Mouse (Mus musculus): ENCODE data around the gene Rnf115.

- no peak for TF ChIP-seq CTCF (IDR thresholded peaks at IDR 0.05; ENCODE audit: extremely low read depth, insufficient read depth, insufficient read length, insufficient replicate concordance)
- no peak for TF ChIP-seq POLR2A (IDR thresholded peaks at IDR 0.05; ENCODE audit: low read depth, low read length)
Observed at GRCm38 (mm10) chr3:96829856-96830255, 102.4 kb downstream of the Rnf115 start.
